Mouse (Mus musculus): ENCODE measurements at regions not wholly inside any gene's neighbourhood (a gene's known extent, or its start where the extent isn't known, plus 50 kb on each side); places are given as distances from the start of the nearest gene placed in this dataset.
A peak's percentile ranks its signal among the peaks of the same experiment; 100 is the strongest.

GRCm38 (mm10) chr3:105130228-105130627 is 63.6 kb downstream of the 4930564D02Rik start:
- no peak for DNase-seq (ENCODE audit: low spot score)

DNA sequence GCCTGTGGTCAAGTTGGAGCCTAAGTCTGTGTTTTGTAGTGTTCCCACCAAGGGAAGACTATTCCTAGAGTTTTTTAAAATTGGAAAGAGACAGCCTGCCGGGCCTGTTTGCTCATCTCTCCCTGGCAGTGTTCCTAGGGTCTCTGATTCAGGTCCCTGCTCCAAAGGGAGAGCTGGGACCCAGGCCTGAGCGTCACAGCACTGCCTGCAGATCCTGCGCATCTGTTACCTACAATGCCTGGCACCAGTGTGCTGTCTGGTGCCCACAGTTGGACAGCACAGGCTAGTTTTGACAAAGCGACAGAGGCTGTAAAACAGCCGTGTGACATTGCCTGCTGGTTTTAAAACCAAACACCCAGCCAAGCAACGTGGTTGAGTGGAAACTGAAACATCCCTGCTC is 64.4 kb downstream of the 4930564D02Rik start:
- DNase-seq (ENCODE audit: low spot score), result no peak

DNA sequence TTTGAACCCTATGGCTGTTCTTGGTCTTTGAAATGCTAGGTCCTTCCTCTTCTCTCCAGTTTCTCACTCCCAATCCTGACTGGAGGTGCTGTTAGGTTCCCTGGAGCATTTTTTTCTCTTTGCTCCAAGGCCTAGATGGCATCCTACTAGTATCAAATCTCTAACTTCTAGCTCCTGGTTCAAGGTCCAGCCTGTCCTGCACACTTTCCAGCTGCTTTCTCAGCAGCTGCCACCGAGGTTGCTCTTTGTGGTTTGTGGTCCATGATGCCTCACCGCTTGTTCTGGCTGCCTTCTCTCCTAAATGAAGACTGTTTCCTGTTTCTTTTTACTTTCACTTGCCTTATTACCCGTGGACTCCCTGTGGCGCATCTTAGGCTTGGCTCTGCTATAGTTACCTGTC is 66.4 kb downstream of the 4930564D02Rik start:
- DNase-seq (ENCODE audit: low spot score), result no peak

GRCm38 (mm10) chr3:105141170-105141971 is 74.7 kb downstream of the 4930564D02Rik start:
- no peak for DNase-seq (ENCODE audit: low spot score)

GRCm38 (mm10) chr3:105142631-105143030 is 76.0 kb downstream of the 4930564D02Rik start:
- DNase-seq (ENCODE audit: low spot score), result no peak

GRCm38 (mm10) chr3:105151475-105152157 is 85.0 kb downstream of the 4930564D02Rik start:
- DNase-seq (ENCODE audit: low spot score), result peak; percentile 79

GRCm38 (mm10) chr3:105152158-105152541 is 85.5 kb downstream of the 4930564D02Rik start:
- no peak for DNase-seq (ENCODE audit: low spot score)

- DNase-seq (ENCODE audit: low spot score), result no peak
Observed at GRCm38 (mm10) chr3:105158376-105158775, 91.7 kb downstream of the 4930564D02Rik start.

DNA sequence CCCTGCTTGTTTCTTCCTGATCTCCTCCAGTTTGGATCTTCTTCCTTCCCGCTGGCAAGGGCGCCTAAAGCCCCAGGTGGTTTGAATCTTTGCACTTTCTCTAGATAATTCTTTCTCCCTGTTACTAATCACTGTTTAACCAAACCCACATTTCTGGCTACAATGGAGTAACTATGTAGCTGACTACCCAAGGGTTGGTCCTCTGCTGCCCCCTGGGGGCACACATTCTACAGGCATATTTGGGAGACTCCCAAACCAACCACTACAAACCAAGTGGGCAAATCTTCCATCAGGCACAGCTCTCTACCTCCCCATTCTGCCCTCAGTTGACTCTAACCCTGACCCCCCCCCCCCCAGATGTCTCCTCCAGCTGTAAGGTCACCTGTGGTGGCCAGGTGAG is 98.7 kb downstream of the 4930564D02Rik start:
- peak; percentile 79 for DNase-seq (ENCODE audit: low spot score)

DNA sequence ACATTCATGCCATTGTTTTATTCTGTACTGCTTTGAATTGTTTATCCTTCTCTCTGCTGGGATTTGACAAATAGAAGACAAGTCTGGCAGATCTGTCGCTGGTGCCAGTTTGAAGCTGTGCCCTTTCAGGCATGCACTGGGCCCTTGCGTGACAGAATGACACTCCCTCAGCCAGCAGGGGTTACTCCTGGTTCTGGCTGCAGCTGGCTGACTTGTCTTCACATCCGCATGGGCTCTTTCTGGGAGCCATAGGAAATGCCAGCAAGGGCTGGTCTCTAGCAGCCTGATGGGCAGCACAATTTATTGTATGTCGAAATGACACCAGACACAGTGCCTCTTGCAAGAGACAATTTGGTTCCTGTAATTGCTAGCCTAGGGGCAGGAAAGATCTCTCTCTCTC is 102.5 kb downstream of the 4930564D02Rik start:
- DNase-seq (ENCODE audit: low spot score), result no peak

DNA sequence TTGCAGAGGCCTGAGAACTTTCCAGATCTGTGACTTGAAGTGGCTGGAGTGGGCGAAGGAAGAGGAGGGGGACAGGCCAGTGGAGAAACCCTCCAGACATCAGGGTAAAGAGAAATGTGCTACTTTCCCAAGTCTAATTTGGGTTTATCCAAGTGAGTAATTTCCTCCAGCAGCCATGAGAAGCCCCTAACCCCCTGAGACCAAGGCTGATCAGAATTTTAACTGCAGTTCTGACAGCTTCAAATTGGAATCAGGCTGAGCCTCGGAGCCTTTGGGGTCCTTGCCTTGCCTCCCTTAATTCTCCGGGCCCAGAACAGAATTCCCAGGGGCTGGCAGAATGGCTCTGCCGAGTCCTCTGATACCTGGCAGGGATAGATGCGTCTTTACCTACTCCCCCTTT is 104.9 kb downstream of the 4930564D02Rik start:
- DNase-seq (ENCODE audit: low spot score), result no peak

- no peak for DNase-seq (ENCODE audit: low spot score)
Observed at GRCm38 (mm10) chr3:105172054-105172453, 105.4 kb downstream of the 4930564D02Rik start.

DNA sequence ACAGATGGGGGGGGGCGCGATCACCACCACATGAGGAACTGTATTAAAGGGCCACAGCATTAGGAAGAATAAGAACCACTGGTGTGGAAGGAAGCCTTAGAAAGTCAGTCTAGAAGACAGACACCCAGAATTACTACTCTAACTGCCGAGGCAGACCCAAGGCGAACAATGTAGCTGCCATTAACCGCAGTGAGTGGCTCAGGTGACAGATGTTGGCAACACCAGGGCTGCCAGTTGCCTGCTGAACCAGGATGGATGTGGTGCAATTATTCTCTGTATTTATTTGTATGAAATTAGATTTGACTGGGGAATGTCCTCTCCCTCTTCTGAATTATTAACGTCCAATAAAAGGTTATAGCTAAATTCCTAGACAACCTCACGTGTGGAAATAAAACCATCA is 124.7 kb downstream of the 4930564D02Rik start:
- DNase-seq (ENCODE audit: low spot score), result no peak

GRCm38 (mm10) chr3:105191830-105192229 is 125.2 kb downstream of the 4930564D02Rik start:
- DNase-seq (ENCODE audit: low spot score), result no peak

- no peak for DNase-seq (ENCODE audit: low spot score)
Observed at GRCm38 (mm10) chr3:105200735-105201134, 134.1 kb downstream of the 4930564D02Rik start.

DNA sequence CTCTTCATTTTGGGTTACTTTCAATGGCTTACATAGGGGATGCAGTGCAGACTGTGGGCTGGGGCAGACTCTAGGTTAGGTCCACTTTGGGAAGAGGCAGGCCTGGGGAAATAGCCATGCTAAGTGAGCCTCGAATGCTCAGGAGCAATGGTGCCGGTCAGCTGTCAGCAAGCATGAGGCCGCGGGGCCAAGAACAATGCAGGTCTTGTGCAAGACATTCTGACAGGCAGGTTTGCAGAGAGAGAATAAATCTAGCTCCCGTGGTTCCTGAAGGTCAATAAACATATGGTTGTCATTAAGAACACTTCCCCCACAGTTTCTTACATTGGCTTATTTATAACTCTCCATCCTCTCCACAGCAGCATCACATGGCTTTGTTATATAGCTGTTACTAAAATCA is 142.5 kb downstream of the 4930564D02Rik start:
- peak; percentile 71 for DNase-seq (ENCODE audit: low spot score)

GRCm38 (mm10) chr3:105211023-105211422 is 144.4 kb downstream of the 4930564D02Rik start:
- no peak for DNase-seq (ENCODE audit: low spot score)

- no peak for DNase-seq (ENCODE audit: low spot score)
Observed at GRCm38 (mm10) chr3:105211726-105212125, 145.1 kb downstream of the 4930564D02Rik start.

DNA sequence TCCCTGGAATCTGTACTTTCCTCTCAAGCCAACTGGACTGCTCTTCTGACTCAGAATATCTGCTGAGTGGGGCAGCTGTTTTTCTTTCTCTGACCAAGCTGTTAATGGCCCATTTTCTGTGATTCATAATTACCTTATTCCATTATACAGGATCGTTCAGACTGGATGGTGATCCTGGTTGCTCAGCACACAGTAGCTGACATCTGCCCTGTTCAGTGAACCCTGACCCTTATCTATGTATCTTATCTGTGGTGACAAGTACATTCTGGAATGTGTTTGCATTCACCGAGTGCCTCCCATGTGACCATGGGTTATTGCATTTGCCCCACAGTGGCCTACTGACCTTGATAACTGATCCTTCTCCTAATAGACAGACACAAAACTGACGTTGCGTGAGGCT is 148.2 kb downstream of the 4930564D02Rik start:
- DNase-seq (ENCODE audit: low spot score), result peak; percentile 69

- peak; percentile 47 for DNase-seq (ENCODE audit: low spot score)
Observed at GRCm38 (mm10) chr3:105215729-105216128, 149.1 kb downstream of the 4930564D02Rik start.

- no peak for DNase-seq (ENCODE audit: low spot score)
Observed at GRCm38 (mm10) chr3:105219630-105220029, 153.0 kb downstream of the 4930564D02Rik start.

DNA sequence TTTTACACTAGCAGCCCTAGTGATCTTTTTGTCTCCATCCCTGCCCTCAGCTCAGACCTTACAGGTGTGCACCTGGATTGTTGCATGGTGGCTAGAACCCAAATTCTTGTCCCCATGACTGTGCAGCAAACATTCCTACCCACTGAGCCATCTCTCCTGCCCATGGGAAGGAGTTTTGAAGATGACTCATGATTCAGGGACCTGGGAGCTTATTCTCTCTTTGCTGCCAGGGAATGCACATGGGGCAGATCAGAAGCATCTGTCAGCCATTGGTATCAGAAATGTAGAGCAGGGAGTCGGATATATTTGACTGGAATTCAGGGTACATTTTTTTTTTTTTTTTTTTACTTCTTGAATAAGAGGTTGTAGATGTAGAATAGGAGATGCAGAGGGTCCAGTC is 154.0 kb downstream of the 4930564D02Rik start:
- DNase-seq (ENCODE audit: low spot score), result no peak

DNA sequence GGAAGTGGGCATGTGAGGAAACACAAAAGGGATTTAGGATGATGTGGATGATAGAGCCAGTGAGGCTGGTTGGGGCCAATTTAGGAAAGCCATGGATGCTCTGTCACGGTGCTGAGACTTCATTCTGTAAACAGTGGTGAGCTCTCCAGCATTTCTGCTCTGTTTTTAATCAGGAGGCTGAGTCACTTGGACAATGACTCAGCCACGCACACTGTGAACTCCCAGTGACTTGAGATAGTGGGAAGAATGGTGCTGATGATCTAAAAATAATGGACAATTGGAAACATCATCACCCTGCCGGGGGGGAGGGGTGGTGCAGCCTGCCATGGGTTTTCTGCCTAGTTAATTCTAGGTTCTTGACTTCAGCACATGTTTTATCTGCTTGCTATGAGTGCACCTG is 156.3 kb downstream of the 4930564D02Rik start:
- no peak for DNase-seq (ENCODE audit: low spot score)

Measured in embryo, embryonic 10 days (tissue).